Mouse (Mus musculus): Measurements from ENCODE around the gene Fbxo39. TPM values are rescaled to one million over a fixed set of nuclear protein-coding genes. Genes with fewer than 3 reads are reported as not detected.

Fbxo39 gene
- polyA plus RNA-seq, 1 experiment from 2014 or later: not detected

Other genes starting within 250 kb of the Fbxo39 start
- gene Pitpnm3, start 178.7 kb upstream of the Fbxo39 start, polyA plus RNA-seq (2015; fragmentation: Nextera tagmentation; extraction: Ambion mirVana): 1.8 and 1.9 TPM in 2 replicates
- 0.26 and 0.44 TPM in 2 replicates for gene Gm43951, start 107.6 kb upstream of the Fbxo39 start, polyA plus RNA-seq (2015; fragmentation: Nextera tagmentation; extraction: Ambion mirVana)
- 18.8 and 19.0 TPM in 2 replicates for gene 4933427D14Rik, start 107.0 kb upstream of the Fbxo39 start, polyA plus RNA-seq (2015; fragmentation: Nextera tagmentation; extraction: Ambion mirVana)
- 184 and 186 TPM in 2 replicates for gene Txndc17, start 106.9 kb upstream of the Fbxo39 start, polyA plus RNA-seq (2015; fragmentation: Nextera tagmentation; extraction: Ambion mirVana)
- gene Med31, start 98.9 kb upstream of the Fbxo39 start, polyA plus RNA-seq (2015; fragmentation: Nextera tagmentation; extraction: Ambion mirVana): 45.5 and 46.9 TPM in 2 replicates
- gene Slc13a5, start 47.2 kb upstream of the Fbxo39 start, polyA plus RNA-seq (2015; fragmentation: Nextera tagmentation; extraction: Ambion mirVana): 0.05 and 0.24 TPM in 2 replicates
- 6.0 and 7.3 TPM in 2 replicates for gene Xaf1, start 12.8 kb upstream of the Fbxo39 start, polyA plus RNA-seq (2015; fragmentation: Nextera tagmentation; extraction: Ambion mirVana)
- 11.4 and 11.8 TPM in 2 replicates for gene Tekt1, start 48.0 kb downstream of the Fbxo39 start, polyA plus RNA-seq (2015; fragmentation: Nextera tagmentation; extraction: Ambion mirVana)
- gene Smtnl2, start 97.3 kb downstream of the Fbxo39 start, polyA plus RNA-seq (2015; fragmentation: Nextera tagmentation; extraction: Ambion mirVana): 156 and 158 TPM in 2 replicates
- gene Ggt6, start 121.1 kb downstream of the Fbxo39 start, polyA plus RNA-seq (2015; fragmentation: Nextera tagmentation; extraction: Ambion mirVana): 0.14 and 0.26 TPM in 2 replicates
- 137 and 140 TPM in 2 replicates for gene Mybbp1a, start 126.9 kb downstream of the Fbxo39 start, polyA plus RNA-seq (2015; fragmentation: Nextera tagmentation; extraction: Ambion mirVana)
- gene Spns2, start 175.5 kb downstream of the Fbxo39 start, polyA plus RNA-seq (2015; fragmentation: Nextera tagmentation; extraction: Ambion mirVana): 5.3 and 6.4 TPM in 2 replicates
- gene Spns3, start 236.1 kb downstream of the Fbxo39 start, polyA plus RNA-seq (2015; fragmentation: Nextera tagmentation; extraction: Ambion mirVana): 0.18 and 0.22 TPM in 2 replicates